Mouse (Mus musculus) ES-E14 (cell line): ENCODE data around the gene Rnf144a. TPM values are rescaled to one million over a fixed set of nuclear protein-coding genes. Genes with fewer than 3 reads are reported as not detected.

Experiments used
- DNase-seq: peaks from one replicate; pipeline ENCODE4 v3.0.0-alpha.2; 2013; ENCODE audit warnings: low read depth, low spot score
- H3K27ac ChIP-seq: 2 replicates; pipeline ENCODE4 v1.5.1; 2012; ENCODE audit warnings: low read depth, mild to moderate bottlenecking, low read length, moderate library complexity, mixed read lengths; ENCODE audit not compliant: poor library complexity, insufficient read depth, severe bottlenecking
- H3K36me3 ChIP-seq: 2 replicates; pipeline ENCODE4 v1.6.1; 2012; ENCODE audit warnings: mild to moderate bottlenecking, low read length, moderate library complexity, mixed read lengths; ENCODE audit not compliant: control insufficient read depth, poor library complexity, insufficient read depth, severe bottlenecking
- H3K4me1 ChIP-seq, 2 experiments: fragments of 150-350 bp in 1 of 2; sonication (generic) in 1 of 2; 2 replicates each; pipeline ENCODE4 v1.6.1; 2012; ENCODE audit warnings: low read length in 2 of 2, mild to moderate bottlenecking in 1 of 2, mixed read lengths in 1 of 2; ENCODE audit not compliant: control insufficient read depth in 2 of 2, insufficient read depth in 2 of 2, poor library complexity in 1 of 2
- H3K4me3 ChIP-seq, 2 experiments: fragments of 150-350 bp in 1 of 2; sonication (generic) in 1 of 2; 2 replicates each; pipeline ENCODE4 v1.5.1; 2012; ENCODE audit warnings: low read length in 2 of 2, low read depth in 1 of 2, mild to moderate bottlenecking in 1 of 2, mixed read lengths in 1 of 2; ENCODE audit not compliant: insufficient read depth in 1 of 2, poor library complexity in 1 of 2, severe bottlenecking in 1 of 2
- H3K9ac ChIP-seq: 2 replicates; pipeline ENCODE4 v1.6.1; 2012; ENCODE audit warnings: low read depth, mild to moderate bottlenecking, low read length, mixed read lengths; ENCODE audit not compliant: poor library complexity, insufficient read depth, severe bottlenecking
- H3K9me3 ChIP-seq: fragments of 150-350 bp; sonication (generic); 2 replicates; pipeline ENCODE4 v1.6.1; 2012; ENCODE audit warnings: low read depth, mild to moderate bottlenecking, low read length; ENCODE audit not compliant: control insufficient read depth, insufficient read depth
- CHD2 ChIP-seq: IDR thresholded peaks from 2 replicates; pipeline ENCODE4 v1.6.1; 2014; ENCODE audit warnings: mild to moderate bottlenecking, low read depth, low read length, inconsistent platforms
- HCFC1 ChIP-seq: IDR thresholded peaks from 2 replicates; pipeline ENCODE4 v1.6.1; 2012; ENCODE audit warnings: low read length, inconsistent platforms, borderline replicate concordance; ENCODE audit not compliant: insufficient read depth
- MAFK ChIP-seq: IDR thresholded peaks from 2 replicates; pipeline ENCODE4 v1.6.1; 2014; ENCODE audit warnings: mild to moderate bottlenecking, low read depth, low read length, inconsistent platforms; ENCODE audit not compliant: insufficient read depth
- ZC3H11A ChIP-seq: IDR thresholded peaks from 2 replicates; pipeline ENCODE4 v1.6.1; 2012; ENCODE audit warnings: low read depth, mild to moderate bottlenecking, inconsistent platforms, low read length, borderline replicate concordance
- ZNF384 ChIP-seq: IDR thresholded peaks from 2 replicates; pipeline ENCODE4 v1.6.1; 2012; ENCODE audit warnings: low read depth, low read length, inconsistent platforms
- in situ Hi-C, 2 experiments: fragments of 600-800 bp; cut with MboI; formaldehyde crosslinking; loops; one replicate each; pipeline ENCODE4 v1.15.1; 2025; ENCODE audit warnings: low sequenced_read_pairs in 2 of 2, inconsistent platforms in 1 of 2; ENCODE audit not compliant: unreplicated experiment in 2 of 2
- total RNA-seq: library from RNA; depleted of rRNA; stranded (reverse); fragments of 300-350 nt; gene quantifications from 2 replicates; pipeline ENCODE4 v1.2.3, GENCODE M21; 2012

Rnf144a gene
- total RNA-seq, 1 experiment, result 1.6 TPM

DNA sequence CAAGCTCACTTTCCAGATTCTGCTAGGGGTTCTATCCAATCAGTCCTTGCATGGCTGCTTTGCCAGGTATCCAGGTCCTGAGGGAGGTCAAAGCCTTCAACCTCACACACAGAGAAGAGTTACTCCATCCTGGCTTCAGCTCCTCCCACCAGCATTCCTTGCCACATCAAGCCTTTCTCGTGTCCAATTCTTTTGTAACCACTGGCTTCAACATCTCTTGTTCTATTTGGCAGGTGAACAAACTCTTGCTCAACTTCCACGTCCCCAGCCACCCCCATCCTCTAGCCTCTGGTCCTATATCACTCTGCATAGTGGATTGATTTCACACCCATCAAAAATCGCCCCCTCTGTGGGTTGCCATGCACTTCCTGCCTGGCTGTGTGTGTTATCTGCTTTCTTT, 98.8 kb downstream of the Rnf144a start:
- H3K36me3 ChIP-seq, result no peaks in the 10 kb centered on the region; the same call in 1 of the 2 replicates

DNA sequence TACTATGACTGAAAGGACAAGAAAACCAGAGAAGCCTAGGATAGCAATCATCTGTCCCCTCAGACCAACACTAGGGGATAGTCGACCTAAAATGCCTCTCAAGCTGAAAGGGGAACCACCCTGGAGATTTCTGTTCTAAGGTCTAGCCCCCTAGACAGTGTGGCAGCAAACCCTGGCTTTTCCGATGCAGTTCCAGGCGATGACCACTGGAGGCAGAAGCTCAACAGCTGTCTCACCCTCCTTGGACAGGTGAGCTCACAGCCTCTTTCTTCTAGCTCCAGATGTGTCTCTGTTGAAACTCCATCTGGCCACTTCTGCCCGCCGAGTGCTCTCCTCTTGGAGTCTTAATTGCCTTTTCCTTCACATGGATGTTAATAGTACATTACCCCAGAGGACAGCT, 100.1 kb downstream of the Rnf144a start:
- Histone ChIP-seq H3K4me3 (no peak overlapping the region), H3K36me3 (no peaks in the 10 kb centered on the region; the same call in 1 of the 2 replicates), H3K9me3 (no peaks in the 10 kb centered on the region), H3K4me1 (no peaks in the 10 kb centered on the region), H3K9ac (no peak overlapping the region), H3K27ac (no peak overlapping the region)
- DNase-seq, result peak; percentile 31
- in situ Hi-C loops, result no loop called here
- TF ChIP-seq HCFC1, result no peak
- no peak for TF ChIP-seq CHD2
- no peak for TF ChIP-seq ZC3H11A
- TF ChIP-seq ZNF384, result no peak
- TF ChIP-seq MAFK, result no peak

More for the DNA sequence above, 98.8 kb downstream of the Rnf144a start:
- Histone ChIP-seq H3K27ac (no peak overlapping the region), H3K9me3 (no peaks in the 10 kb centered on the region), H3K9ac (no peak overlapping the region), H3K4me1 (no peaks in the 10 kb centered on the region), H3K4me3 (no peak overlapping the region)
- DNase-seq, result no peak
- TF ChIP-seq ZC3H11A (no peak), MAFK (no peak), HCFC1 (no peak), CHD2 (no peak), ZNF384 (no peak)
- in situ Hi-C loops, result no loop called here

DNA sequence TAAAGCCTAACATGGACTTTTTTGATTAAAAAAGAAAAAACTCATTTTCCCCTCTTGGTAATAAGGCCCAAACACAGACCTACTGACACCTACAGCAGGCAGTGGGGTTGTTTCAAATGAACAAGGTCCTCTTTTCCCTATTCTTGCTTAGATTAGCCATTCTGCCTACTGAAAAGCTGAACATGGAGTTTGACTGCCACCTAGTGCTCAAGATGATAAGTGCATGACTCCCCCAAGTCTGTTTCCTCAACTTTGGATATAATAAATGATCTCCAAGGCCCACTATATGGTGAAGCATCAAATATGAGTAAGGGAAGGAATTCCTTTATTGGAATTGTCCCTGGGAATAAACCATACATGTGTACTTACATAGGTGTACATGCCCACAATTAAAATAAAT, 103.5 kb downstream of the Rnf144a start:
- in situ Hi-C loops, result no loop called here
- no peaks in the 10 kb centered on the region for H3K36me3 ChIP-seq
- no peaks in the 10 kb centered on the region for H3K4me1 ChIP-seq
- no peak overlapping the region for H3K9ac ChIP-seq
- no peak overlapping the region for H3K4me3 ChIP-seq
- TF ChIP-seq ZC3H11A, result peak; percentile 45; the same call in 1 of the 2 replicates
- no peak for TF ChIP-seq HCFC1
- no peak for DNase-seq
- H3K27ac ChIP-seq, result no peak overlapping the region
- no peaks in the 10 kb centered on the region for H3K9me3 ChIP-seq

DNA sequence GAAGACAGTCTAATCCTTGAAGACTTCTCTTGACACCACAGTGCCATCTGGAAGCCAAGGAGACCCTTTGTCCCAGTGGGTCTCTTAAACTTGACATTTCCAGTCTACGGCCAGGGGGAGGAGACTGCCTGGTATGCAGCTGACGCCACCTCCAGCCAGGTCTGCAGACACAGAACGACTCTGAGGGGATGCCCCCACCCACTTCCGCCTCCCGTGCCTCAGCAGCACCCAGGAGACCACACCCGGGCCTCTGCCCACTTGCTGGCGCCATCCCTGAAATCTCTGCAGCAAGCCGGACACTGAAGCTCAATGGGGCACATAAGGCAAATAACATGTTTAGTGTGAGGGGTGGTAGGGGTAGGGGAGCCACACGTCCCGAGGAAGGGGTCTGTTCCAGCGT, 104.8 kb downstream of the Rnf144a start:
- Histone ChIP-seq H3K9me3 (no peaks in the 10 kb centered on the region), H3K9ac (no peak overlapping the region), H3K27ac (no peak overlapping the region), H3K36me3 (no peaks in the 10 kb centered on the region), H3K4me3 (no peak overlapping the region), H3K4me1 (no peaks in the 10 kb centered on the region)
- in situ Hi-C loops, result no loop called here
- TF ChIP-seq ZNF384, result no peak
- no peak for TF ChIP-seq HCFC1
- TF ChIP-seq ZC3H11A, result no peak
- TF ChIP-seq CHD2, result no peak
- no peak for TF ChIP-seq MAFK
- DNase-seq, result no peak

DNA sequence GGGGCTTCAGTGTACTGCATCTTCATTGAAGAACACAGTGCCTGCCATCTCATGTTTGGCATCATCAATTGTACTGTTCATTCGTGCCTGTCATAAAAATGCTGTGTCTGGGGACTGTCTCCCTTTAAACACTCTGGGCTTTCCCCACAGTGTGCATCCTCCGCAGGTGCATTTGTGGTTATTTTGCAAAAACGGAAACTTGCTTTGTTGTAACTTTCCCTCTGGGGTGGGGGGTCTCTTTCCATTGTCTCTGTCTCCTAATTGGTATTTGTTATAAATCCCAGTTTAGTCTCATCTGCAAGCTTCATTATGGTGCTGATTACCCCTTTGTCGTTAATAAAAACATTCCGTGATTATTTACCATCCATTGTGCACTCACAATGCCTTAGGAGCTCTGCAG, 112.2 kb downstream of the Rnf144a start:
- Histone ChIP-seq H3K4me3 (no peak overlapping the region), H3K27ac (no peak overlapping the region), H3K9ac (no peak overlapping the region), H3K9me3 (no peaks in the 10 kb centered on the region), H3K36me3 (no peaks in the 10 kb centered on the region), H3K4me1 (no peaks in the 10 kb centered on the region)
- no peak for DNase-seq
- in situ Hi-C loops, result no loop called here
- TF ChIP-seq ZC3H11A (no peak), HCFC1 (no peak), MAFK (no peak), CHD2 (no peak), ZNF384 (no peak)
